Mouse (Mus musculus) thymus, adult 2 months (tissue): ENCODE measurements at regions not wholly inside any gene's neighbourhood (a gene's known extent, or its start where the extent isn't known, plus 50 kb on each side); places are given as distances from the start of the nearest gene placed in this dataset.

Experiments used
- DNase-seq: peaks from one replicate; pipeline ENCODE4 v3.0.0; 2021
- H3K27ac ChIP-seq: fragments of 200-500 bp; 2 replicates; pipeline ENCODE4 v1.5.1; 2012; ENCODE audit warnings: low read length, control low read depth; ENCODE audit not compliant: control insufficient read depth, insufficient read depth
- H3K27me3 ChIP-seq: fragments of 200-500 bp; 2 replicates; pipeline ENCODE4 v1.6.1; 2012; ENCODE audit warnings: mild to moderate bottlenecking, low read length, moderate library complexity, mixed read lengths; ENCODE audit not compliant: control insufficient read depth, insufficient read depth
- H3K36me3 ChIP-seq: fragments of 200-500 bp; 2 replicates; pipeline ENCODE4 v1.6.1; 2012; ENCODE audit warnings: mild to moderate bottlenecking, low read length, moderate library complexity; ENCODE audit not compliant: control insufficient read depth, insufficient read depth
- H3K4me1 ChIP-seq: fragments of 200-500 bp; replicated peaks from 2 replicates; pipeline ENCODE4 v1.6.1; 2012; ENCODE audit warnings: low read length; ENCODE audit not compliant: control insufficient read depth, insufficient read depth
- H3K4me3 ChIP-seq: fragments of 200-500 bp; 2 replicates; pipeline ENCODE4 v1.5.1; 2012; ENCODE audit warnings: mild to moderate bottlenecking, low read length, control low read depth, moderate library complexity; ENCODE audit not compliant: control insufficient read depth, insufficient read depth
- CTCF ChIP-seq: fragments of 200-500 bp; IDR thresholded peaks from 2 replicates; pipeline ENCODE4 v1.5.1; 2012; ENCODE audit warnings: mild to moderate bottlenecking, control low read depth, low read length, moderate library complexity, borderline replicate concordance; ENCODE audit not compliant: control insufficient read depth, poor library complexity, insufficient read depth; ENCODE audit errors: extremely low read depth
- POLR2A ChIP-seq: fragments of 200-500 bp; IDR thresholded peaks from 2 replicates; pipeline ENCODE4 v1.6.1; 2012; ENCODE audit warnings: mild to moderate bottlenecking, low read length, control low read depth, moderate library complexity; ENCODE audit not compliant: control insufficient read depth, poor library complexity, insufficient read depth; ENCODE audit errors: extremely low read depth
- WGBS: fragments of 180-500 bp; shearing (Covaris S2); methylation state at CpG from one replicate; pipeline ENCODE4 v1.1.7; 2018; 5-methylcytosine and 5-hydroxymethylcytosine counted together

GRCm38 (mm10) chr12:107572586-107572985, 84.2 kb downstream of the 3110018I06Rik start:
- TF ChIP-seq POLR2A = no peak
- no peak for TF ChIP-seq CTCF
- H3K4me3 ChIP-seq = no peak overlapping the region
- peaks cover 13% of the 10 kb centered on the region for H3K4me1 ChIP-seq
- peak; percentile 20 for DNase-seq
- H3K27ac ChIP-seq = no peak overlapping the region
- WGBS = 8% methylated on average over 4 of the region's 4 CpGs
- H3K27me3 ChIP-seq = no peaks in the 10 kb centered on the region
- no peaks in the 10 kb centered on the region for H3K36me3 ChIP-seq

- Histone ChIP-seq H3K4me3 (no peak overlapping the region), H3K27ac (no peak overlapping the region), H3K36me3 (no peaks in the 10 kb centered on the region), H3K27me3 (no peaks in the 10 kb centered on the region), H3K4me1 (peaks cover 5% of the 10 kb centered on the region)
- no peak for TF ChIP-seq CTCF
- TF ChIP-seq POLR2A = no peak
- no peak for DNase-seq
- 83% methylated on average over 5 of the region's 5 CpGs for WGBS
Observed at GRCm38 (mm10) chr12:107579508-107579907, 91.1 kb downstream of the 3110018I06Rik start.

- no peak overlapping the region for H3K4me3 ChIP-seq
- no peaks in the 10 kb centered on the region for H3K36me3 ChIP-seq
- DNase-seq = no peak
- TF ChIP-seq POLR2A = no peak
- TF ChIP-seq CTCF = no peak
- WGBS = 78% methylated on average over 11 of the region's 11 CpGs
- H3K4me1 ChIP-seq = peaks cover 12% of the 10 kb centered on the region
- H3K27me3 ChIP-seq = no peaks in the 10 kb centered on the region
- H3K27ac ChIP-seq = no peak overlapping the region
Observed at GRCm38 (mm10) chr12:107583151-107583720, 94.8 kb downstream of the 3110018I06Rik start.

- DNase-seq = no peak
- Histone ChIP-seq H3K4me3 (no peak overlapping the region), H3K27me3 (no peaks in the 10 kb centered on the region), H3K4me1 (peaks cover 12% of the 10 kb centered on the region), H3K36me3 (no peaks in the 10 kb centered on the region), H3K27ac (no peak overlapping the region)
- TF ChIP-seq POLR2A (no peak), CTCF (no peak)
- WGBS = 92% methylated on average over 9 of the region's 9 CpGs
Observed at GRCm38 (mm10) chr12:107585696-107586225, 97.3 kb downstream of the 3110018I06Rik start.

- H3K4me3 ChIP-seq = no peak overlapping the region
Observed at GRCm38 (mm10) chr12:107596236-107596635, 107.8 kb downstream of the 3110018I06Rik start.

GRCm38 (mm10) chr12:107600576-107600975, 112.1 kb downstream of the 3110018I06Rik start:
- TF ChIP-seq CTCF (no peak), POLR2A (no peak)
- 97% methylated on average over 5 of the region's 5 CpGs for WGBS
- Histone ChIP-seq H3K27me3 (no peaks in the 10 kb centered on the region), H3K4me3 (no peak overlapping the region), H3K27ac (no peak overlapping the region), H3K36me3 (no peaks in the 10 kb centered on the region), H3K4me1 (peaks cover 4% of the 10 kb centered on the region; the same call in 1 of the 2 replicates)
- DNase-seq = no peak

More at GRCm38 (mm10) chr12:107596236-107596635, 107.8 kb downstream of the 3110018I06Rik start:
- Histone ChIP-seq H3K27ac (no peak overlapping the region), H3K4me1 (peaks cover 8% of the 10 kb centered on the region; the same call in 1 of the 2 replicates), H3K27me3 (no peaks in the 10 kb centered on the region), H3K36me3 (no peaks in the 10 kb centered on the region)
- no peak for DNase-seq
- no peak for TF ChIP-seq CTCF
- no peak for TF ChIP-seq POLR2A
